Mouse (Mus musculus): ENCODE data around the gene Hipk1.
A peak's percentile ranks its signal among the peaks of the same experiment; 100 is the strongest.
"Not testable (repeated sequence)": the region's sequence is repeated elsewhere in the genome, so short reads cannot be mapped to it uniquely, and the experiment has no call there.

Hipk1 gene

GRCm38 (mm10) chr3:103791230-103792110 lies at the start of gene Hipk1:
Gene Hipk1, minus strand, starts transcription at chr3:103791563.
- DNase-seq (ENCODE audit: low read depth, low spot score): peak; percentile 75

GRCm38 (mm10) chr3:103840946-103841345 lies 49.6 kb upstream of the Hipk1 start:
- not testable (repeated sequence) for DNase-seq (ENCODE audit: low read depth, low spot score)

GRCm38 (mm10) chr3:103840195-103840594 lies 48.8 kb upstream of the Hipk1 start:
- DNase-seq (ENCODE audit: low read depth, low spot score): not testable (repeated sequence)

- no peak for DNase-seq (ENCODE audit: low read depth, low spot score)
These were observed 48.3 kb upstream of the Hipk1 start for GRCm38 (mm10) chr3:103839711-103840110.

GRCm38 (mm10) chr3:103836453-103836852 lies 45.1 kb upstream of the Hipk1 start:
- no peak for DNase-seq (ENCODE audit: low read depth, low spot score)

- no peak for DNase-seq (ENCODE audit: low read depth, low spot score)
These were observed 44.6 kb upstream of the Hipk1 start for GRCm38 (mm10) chr3:103835951-103836310.

GRCm38 (mm10) chr3:103835272-103835950 lies 44.0 kb upstream of the Hipk1 start:
- no peak for DNase-seq (ENCODE audit: low read depth, low spot score)

GRCm38 (mm10) chr3:103834001-103834400 lies 42.6 kb upstream of the Hipk1 start:
- DNase-seq (ENCODE audit: low read depth, low spot score): no peak

GRCm38 (mm10) chr3:103832426-103832825 lies 41.1 kb upstream of the Hipk1 start, which contains the start of gene Bcl2l15:
Gene Bcl2l15, plus strand, starts transcription at chr3:103832601.
- DNase-seq (ENCODE audit: low read depth, low spot score): no peak

GRCm38 (mm10) chr3:103831146-103831545 lies 39.8 kb upstream of the Hipk1 start:
- DNase-seq (ENCODE audit: low read depth, low spot score): no peak

- DNase-seq (ENCODE audit: low read depth, low spot score): not testable (repeated sequence)
These were observed 39.3 kb upstream of the Hipk1 start for GRCm38 (mm10) chr3:103830681-103831080.

- no peak for DNase-seq (ENCODE audit: low read depth, low spot score)
These were observed 37.7 kb upstream of the Hipk1 start for GRCm38 (mm10) chr3:103829036-103829435.

GRCm38 (mm10) chr3:103827548-103827947 lies 36.2 kb upstream of the Hipk1 start:
- DNase-seq (ENCODE audit: low read depth, low spot score): no peak

- DNase-seq (ENCODE audit: low read depth, low spot score): no peak
These were observed 19.6 kb upstream of the Hipk1 start for GRCm38 (mm10) chr3:103810967-103811366.

GRCm38 (mm10) chr3:103809799-103810150 lies 18.4 kb upstream of the Hipk1 start:
- DNase-seq (ENCODE audit: low read depth, low spot score): no peak

GRCm38 (mm10) chr3:103808891-103809798 lies 17.8 kb upstream of the Hipk1 start, which contains the start of the genes Dclre1b, Ap4b1 and Gm43064:
Gene Dclre1b, minus strand, starts transcription at chr3:103809444.
Gene Ap4b1, plus strand, starts transcription at chr3:103809520.
Gene Gm43064, plus strand, starts transcription at chr3:103809573.
- DNase-seq (ENCODE audit: low read depth, low spot score): peak; percentile 86

- DNase-seq (ENCODE audit: low read depth, low spot score): no peak
These were observed 14.3 kb upstream of the Hipk1 start for GRCm38 (mm10) chr3:103805671-103806070.

GRCm38 (mm10) chr3:103802861-103803260 lies 11.5 kb upstream of the Hipk1 start:
- no peak for DNase-seq (ENCODE audit: low read depth, low spot score)

- DNase-seq (ENCODE audit: low read depth, low spot score): no peak
These were observed 10.5 kb upstream of the Hipk1 start for GRCm38 (mm10) chr3:103801631-103802531.

GRCm38 (mm10) chr3:103799507-103799906 lies 8.1 kb upstream of the Hipk1 start:
- DNase-seq (ENCODE audit: low read depth, low spot score): no peak

GRCm38 (mm10) chr3:103796389-103796788 lies 5.0 kb upstream of the Hipk1 start:
- no peak for DNase-seq (ENCODE audit: low read depth, low spot score)
